Mouse (Mus musculus) CH12.LX (cell line): Measurements from ENCODE around the gene Sh2d4b. TPM values are rescaled to one million over a fixed set of nuclear protein-coding genes. Genes with fewer than 3 reads are reported as not detected.

Experiments used
- DNase-seq: peaks from one replicate; pipeline ENCODE4 v3.0.0-alpha.2; 2013; ENCODE audit errors: extremely low read depth
- H3K27ac ChIP-seq: 2 replicates; pipeline ENCODE4 v1.5.1; 2012; ENCODE audit warnings: low read depth, mild to moderate bottlenecking, control low read depth, moderate library complexity; ENCODE audit not compliant: insufficient read depth
- H3K27me3 ChIP-seq: replicated peaks from 2 replicates; pipeline ENCODE3; 2012; ENCODE audit warnings: inconsistent platforms
- H3K36me3 ChIP-seq, 2 experiments: replicated peaks in 1 of 2; 2 replicates each; pipeline versions ENCODE3 to v1.6.1; 2012; ENCODE audit warnings: inconsistent platforms in 1 of 2, low read length in 1 of 2, mild to moderate bottlenecking in 1 of 2, mixed read lengths in 1 of 2, moderate library complexity in 1 of 2; ENCODE audit not compliant: control insufficient read depth in 1 of 2, insufficient read depth in 1 of 2
- H3K4me1 ChIP-seq, 2 experiments: 2 replicates each; pipeline ENCODE4 v1.6.1; 2012; ENCODE audit warnings: inconsistent platforms in 1 of 2, moderate library complexity in 1 of 2; ENCODE audit not compliant: insufficient read depth in 2 of 2, control insufficient read depth in 1 of 2
- H3K4me2 ChIP-seq: 2 replicates; pipeline ENCODE4 v1.6.1; 2012; ENCODE audit warnings: low read depth, mild to moderate bottlenecking, control low read depth; ENCODE audit not compliant: poor library complexity, insufficient read depth, severe bottlenecking
- H3K4me3 ChIP-seq, 3 experiments: fragments of 150-350 bp in 1 of 3; sonication (generic) in 1 of 3; replicated peaks in 1 of 3; 2 replicates each; pipeline versions ENCODE3 to v1.5.1; 2011 to 2012; ENCODE audit warnings: low read depth in 2 of 3, low read length in 2 of 3, mild to moderate bottlenecking in 2 of 3, moderate library complexity in 2 of 3, control low read depth in 1 of 3, improper control_type of control experiment in 1 of 3, inconsistent platforms in 1 of 3, mixed read lengths in 1 of 3; ENCODE audit not compliant: poor library complexity in 1 of 3
- H3K79me2 ChIP-seq: replicated peaks from 2 replicates; pipeline ENCODE4 v1.6.1; 2012; ENCODE audit warnings: mild to moderate bottlenecking, moderate library complexity; ENCODE audit not compliant: control insufficient read depth, poor library complexity, insufficient read depth, severe bottlenecking; ENCODE audit errors: extremely low read depth
- H3K9ac ChIP-seq: 2 replicates; pipeline ENCODE4 v1.6.1; 2012; ENCODE audit warnings: low read depth, mild to moderate bottlenecking, control low read depth, moderate library complexity; ENCODE audit not compliant: insufficient read depth
- H3K9me3 ChIP-seq: replicated peaks from 2 replicates; pipeline ENCODE3; 2012; ENCODE audit warnings: low read length, inconsistent platforms, mixed read lengths
- CHD1 ChIP-seq: IDR thresholded peaks from 2 replicates; pipeline ENCODE4 v1.6.1; 2012; ENCODE audit warnings: low read depth, low read length, improper control_type of control experiment, inconsistent platforms
- E2F4 ChIP-seq: IDR thresholded peaks from 2 replicates; pipeline ENCODE4 v1.6.1; 2011; ENCODE audit warnings: low read depth, low read length, improper control_type of control experiment; ENCODE audit not compliant: insufficient replicate concordance
- ELF1 ChIP-seq: IDR thresholded peaks from 2 replicates; pipeline ENCODE4 v1.6.1; 2014; ENCODE audit warnings: low read depth, mild to moderate bottlenecking, inconsistent platforms, low read length, improper control_type of control experiment
- GABPA ChIP-seq: IDR thresholded peaks from 2 replicates; pipeline ENCODE4 v1.6.1; 2012; ENCODE audit warnings: low read depth, low read length, improper control_type of control experiment, inconsistent platforms; ENCODE audit not compliant: insufficient replicate concordance
- KAT2A ChIP-seq: IDR thresholded peaks from 2 replicates; pipeline ENCODE4 v1.6.1; 2012; ENCODE audit warnings: low read length, improper control_type of control experiment, inconsistent platforms; ENCODE audit not compliant: insufficient replicate concordance
- MAFK ChIP-seq: IDR thresholded peaks from 2 replicates; pipeline ENCODE4 v1.6.1; 2011; ENCODE audit warnings: low read length, improper control_type of control experiment; ENCODE audit not compliant: insufficient replicate concordance
- MAX ChIP-seq: IDR thresholded peaks from 2 replicates; pipeline ENCODE4 v1.6.1; 2011; ENCODE audit warnings: low read length, improper control_type of control experiment
- MEF2A ChIP-seq: IDR thresholded peaks from 2 replicates; pipeline ENCODE4 v1.6.1; 2014; ENCODE audit warnings: low read depth, mild to moderate bottlenecking, inconsistent platforms, low read length, improper control_type of control experiment, borderline replicate concordance
- MXI1 ChIP-seq: IDR thresholded peaks from 2 replicates; pipeline ENCODE4 v1.6.1; 2011; ENCODE audit warnings: mild to moderate bottlenecking, low read depth, low read length, improper control_type of control experiment
- MYC ChIP-seq: IDR thresholded peaks from 2 replicates; pipeline ENCODE4 v1.6.1; 2011; ENCODE audit warnings: low read depth, mild to moderate bottlenecking, improper control_type of control experiment, low read length
- NELFE ChIP-seq: IDR thresholded peaks from 2 replicates; pipeline ENCODE4 v1.6.1; 2011; ENCODE audit warnings: low read depth, low read length, improper control_type of control experiment
- NRF1 ChIP-seq: IDR thresholded peaks from 2 replicates; pipeline ENCODE4 v1.6.1; 2014; ENCODE audit warnings: low read depth, mild to moderate bottlenecking, inconsistent platforms, low read length, improper control_type of control experiment, moderate library complexity
- PAX5 ChIP-seq: IDR thresholded peaks from 2 replicates; pipeline ENCODE4 v1.6.1; 2012; ENCODE audit warnings: low read length, inconsistent platforms, mixed read lengths
- POLR2AphosphoS2 ChIP-seq: IDR thresholded peaks from 2 replicates; pipeline ENCODE4 v1.6.1; 2011; ENCODE audit warnings: low read depth, low read length, improper control_type of control experiment
- RAD21 ChIP-seq: IDR thresholded peaks from 2 replicates; pipeline ENCODE4 v1.6.1; 2011; ENCODE audit warnings: low read depth, mild to moderate bottlenecking, low read length, improper control_type of control experiment, moderate library complexity
- RCOR1 ChIP-seq: conservative IDR thresholded peaks from 2 replicates; pipeline ENCODE4 v1.6.1; 2012; ENCODE audit warnings: low read depth, mild to moderate bottlenecking, inconsistent platforms, low read length, improper control_type of control experiment
- SIN3A ChIP-seq: IDR thresholded peaks from 2 replicates; pipeline ENCODE4 v1.6.1; 2012; ENCODE audit warnings: low read length, improper control_type of control experiment, inconsistent platforms
- SMC3 ChIP-seq: IDR thresholded peaks from 2 replicates; pipeline ENCODE4 v1.6.1; 2011; ENCODE audit warnings: low read depth, low read length, improper control_type of control experiment
- TBP ChIP-seq: conservative IDR thresholded peaks from 2 replicates; pipeline ENCODE4 v1.6.1; 2011; ENCODE audit warnings: low read depth, low read length, improper control_type of control experiment
- TCF12 ChIP-seq: IDR thresholded peaks from 2 replicates; pipeline ENCODE4 v1.6.1; 2014; ENCODE audit warnings: low read depth, mild to moderate bottlenecking, inconsistent platforms, low read length, improper control_type of control experiment
- UBTF ChIP-seq: IDR thresholded peaks from 2 replicates; pipeline ENCODE4 v1.6.1; 2012; ENCODE audit warnings: low read depth, mild to moderate bottlenecking, inconsistent platforms, low read length, improper control_type of control experiment, moderate library complexity
- USF1 ChIP-seq: IDR thresholded peaks from 2 replicates; pipeline ENCODE4 v1.6.1; 2014; ENCODE audit warnings: low read depth, mild to moderate bottlenecking, inconsistent platforms, low read length, improper control_type of control experiment
- USF2 ChIP-seq: conservative IDR thresholded peaks from 2 replicates; pipeline ENCODE4 v1.6.1; 2011; ENCODE audit warnings: low read depth, low read length, improper control_type of control experiment
- ZC3H11A ChIP-seq: IDR thresholded peaks from 2 replicates; pipeline ENCODE4 v1.6.1; 2012; ENCODE audit warnings: low read depth, mild to moderate bottlenecking, inconsistent platforms, low read length, improper control_type of control experiment
- ZMIZ1 ChIP-seq: IDR thresholded peaks from 2 replicates; pipeline ENCODE4 v1.6.1; 2012; ENCODE audit warnings: low read depth, mild to moderate bottlenecking, inconsistent platforms, low read length, improper control_type of control experiment
- ZNF384 ChIP-seq: IDR thresholded peaks from 2 replicates; pipeline ENCODE4 v1.6.1; 2012; ENCODE audit warnings: low read depth, low read length, improper control_type of control experiment, inconsistent platforms
- dilution Hi-C: fragments of 300-500 bp; cut with MboI; formaldehyde crosslinking; loops from 2 replicates; pipeline ENCODE4 v1.14.3; 2020; ENCODE audit warnings: low sequenced_read_pairs; ENCODE audit not compliant: extremely low pct_unique_long_range_greater_than_20kb, extremely low pct_ligation_motif_present
- in situ Hi-C: fragments of 300-500 bp; cut with MboI; formaldehyde crosslinking; loops from 3 replicates; pipeline ENCODE4 v1.14.3; 2019; ENCODE audit warnings: low sequenced_read_pairs, low pct_ligation_motif_present, low pct_unique_long_range_greater_than_20kb, mixed read lengths
- polyA plus RNA-seq: library from polyadenylated mRNA; unstranded; fragments of >175 nt; gene quantifications from 2 replicates; pipeline ENCODE4 v1.2.1, GENCODE M21; 2012; ENCODE audit warnings: low read depth; ENCODE audit not compliant: insufficient read length
- total RNA-seq, 2 experiments: library from RNA; depleted of rRNA; stranded (reverse); fragments of 300-350 nt in 1 of 2; fragments of >200 nt in 1 of 2; gene quantifications; 2 replicates each; pipeline ENCODE4 v1.2.3; 2012 to 2014

The Sh2d4b gene
- total and polyA plus RNA-seq, 3 experiments: 0.04 to 0.17 TPM; not detected in 1

DNA sequence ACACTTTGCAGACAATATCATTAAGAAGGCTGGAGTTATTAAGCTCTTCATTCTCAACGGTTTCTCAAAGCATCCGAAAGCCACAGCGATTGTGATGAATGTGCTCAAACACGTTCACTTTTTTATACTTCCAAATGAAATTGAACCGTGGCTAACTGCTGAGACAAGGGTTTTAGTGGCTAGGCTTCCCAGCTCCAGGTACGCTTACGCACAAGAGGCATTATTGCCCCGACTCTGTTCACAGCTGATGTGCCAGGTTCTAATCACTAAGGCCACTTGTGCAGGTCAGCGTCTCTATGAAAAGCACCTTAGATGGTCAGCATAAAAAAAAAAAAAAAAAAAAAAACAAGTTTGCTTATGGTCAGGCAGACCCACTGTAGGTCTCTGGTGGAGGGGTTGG, 62.6 kb downstream of the Sh2d4b start:
- TF ChIP-seq PAX5 (no peak), ZNF384 (no peak), MXI1 (no peak), USF1 (no peak), TBP (no peak), MEF2A (no peak), NELFE (no peak), POLR2AphosphoS2 (no peak), SIN3A (no peak), E2F4 (no peak), ZMIZ1 (no peak), ZC3H11A (no peak), USF2 (no peak), MAFK (no peak)
- in situ Hi-C loops: no loop called here
- DNase-seq: no peak
- Histone ChIP-seq H3K9me3 (no peaks in the 10 kb centered on the region), H3K79me2 (no peaks in the 10 kb centered on the region), H3K9ac (no peak overlapping the region), H3K27me3 (no peaks in the 10 kb centered on the region), H3K4me3 (no peak overlapping the region), H3K27ac (no peak overlapping the region), H3K4me2 (no peak overlapping the region), H3K36me3 (no peaks in the 10 kb centered on the region), H3K4me1 (no peaks in the 10 kb centered on the region)
- dilution Hi-C loops: no loop called here

GRCm38 (mm10) chr14:40830094-40830493, 63.0 kb downstream of the Sh2d4b start:
- Histone ChIP-seq H3K9me3 (no peaks in the 10 kb centered on the region), H3K4me2 (no peak overlapping the region), H3K36me3 (no peaks in the 10 kb centered on the region), H3K79me2 (no peaks in the 10 kb centered on the region), H3K9ac (no peak overlapping the region), H3K27ac (no peak overlapping the region), H3K4me3 (no peak overlapping the region), H3K27me3 (no peaks in the 10 kb centered on the region), H3K4me1 (no peaks in the 10 kb centered on the region)
- TF ChIP-seq NRF1 (no peak), MAX (no peak), RCOR1 (no peak), CHD1 (no peak), ELF1 (no peak), KAT2A (no peak), TCF12 (no peak), SMC3 (no peak), GABPA (no peak), MYC (no peak), MEF2A (no peak), RAD21 (no peak), E2F4 (no peak), MAFK (no peak), UBTF (no peak)
- in situ Hi-C loops (no loop called here), dilution Hi-C loops (no loop called here)
- DNase-seq: no peak
